Mouse (Mus musculus) G1E (cell line): ENCODE measurements around the gene Tjp1. TPM values are rescaled to one million over a fixed set of nuclear protein-coding genes. Genes with fewer than 3 reads are reported as not detected.

Experiments
- ATAC-seq: 2 replicates; pipeline ENCODE4 v1.8.0; 2016; ENCODE audit warnings: mild to moderate bottlenecking; ENCODE audit not compliant: insufficient number of reproducible peaks, poor library complexity, low FRiP score, severe bottlenecking; ENCODE audit errors: extremely low read depth
- DNase-seq: peaks from one replicate; pipeline ENCODE4 v3.0.0; 2012; ENCODE audit warnings: low spot score
- H3K27me3 ChIP-seq: 2 replicates; pipeline ENCODE4 v1.6.1; 2012; ENCODE audit warnings: mild to moderate bottlenecking, low read length, inconsistent platforms; ENCODE audit not compliant: insufficient read depth
- H3K36me3 ChIP-seq: replicated peaks from 2 replicates; pipeline ENCODE3; 2012; ENCODE audit warnings: mild to moderate bottlenecking, inconsistent platforms
- H3K4me1 ChIP-seq: 2 replicates; pipeline ENCODE4 v1.6.1; 2012; ENCODE audit warnings: low read depth, low read length, inconsistent platforms, mixed read lengths; ENCODE audit not compliant: insufficient read depth
- H3K4me3 ChIP-seq: 2 replicates; pipeline ENCODE4 v1.5.1; 2012; ENCODE audit warnings: low read depth, mild to moderate bottlenecking, inconsistent platforms, low read length, moderate library complexity, mixed read lengths
- H3K9me3 ChIP-seq: replicated peaks from 2 replicates; pipeline ENCODE4 v1.6.1; 2012; ENCODE audit warnings: inconsistent platforms
- CTCF ChIP-seq: IDR thresholded peaks from 2 replicates; pipeline ENCODE4 v1.5.1; 2012; ENCODE audit warnings: low read depth, low read length, inconsistent platforms, mixed read lengths
- GATA1 ChIP-seq: IDR thresholded peaks from 2 replicates; pipeline ENCODE4 v1.6.1; 2012; ENCODE audit warnings: borderline replicate concordance, low read length, inconsistent platforms, mixed read lengths
- GATA2 ChIP-seq: IDR thresholded peaks from 2 replicates; pipeline ENCODE4 v1.6.1; 2012; ENCODE audit warnings: low read depth, low read length, inconsistent platforms, borderline replicate concordance
- POLR2AphosphoS5 ChIP-seq: IDR thresholded peaks from 2 replicates; pipeline ENCODE4 v1.6.1; 2012; ENCODE audit warnings: low read depth, low read length, inconsistent platforms; ENCODE audit not compliant: insufficient replicate concordance
- TAL1 ChIP-seq: conservative IDR thresholded peaks from 2 replicates; pipeline ENCODE4 v1.6.1; 2012; ENCODE audit warnings: low read depth, low read length, inconsistent platforms, mixed read lengths
- polyA plus RNA-seq: library from polyadenylated mRNA; stranded (reverse); fragments of >175 nt; gene quantifications from 2 replicates; pipeline ENCODE4 v1.2.3, GENCODE M21; 2012
- total RNA-seq, 2 experiments: library from RNA; stranded (forward) in 1 of 2; stranded (reverse) in 1 of 2; fragments of 200-1000 nt in 1 of 2; fragments of >200 nt in 1 of 2; fragmentation: Nextera tagmentation in 1 of 2; gene quantifications; 2 replicates each; pipeline ENCODE4 v1.2.3; 2014 to 2017

The Tjp1 gene
- total and polyA plus RNA-seq, 3 experiments, result 17.8 to 119 (median 95.0) TPM

DNA sequence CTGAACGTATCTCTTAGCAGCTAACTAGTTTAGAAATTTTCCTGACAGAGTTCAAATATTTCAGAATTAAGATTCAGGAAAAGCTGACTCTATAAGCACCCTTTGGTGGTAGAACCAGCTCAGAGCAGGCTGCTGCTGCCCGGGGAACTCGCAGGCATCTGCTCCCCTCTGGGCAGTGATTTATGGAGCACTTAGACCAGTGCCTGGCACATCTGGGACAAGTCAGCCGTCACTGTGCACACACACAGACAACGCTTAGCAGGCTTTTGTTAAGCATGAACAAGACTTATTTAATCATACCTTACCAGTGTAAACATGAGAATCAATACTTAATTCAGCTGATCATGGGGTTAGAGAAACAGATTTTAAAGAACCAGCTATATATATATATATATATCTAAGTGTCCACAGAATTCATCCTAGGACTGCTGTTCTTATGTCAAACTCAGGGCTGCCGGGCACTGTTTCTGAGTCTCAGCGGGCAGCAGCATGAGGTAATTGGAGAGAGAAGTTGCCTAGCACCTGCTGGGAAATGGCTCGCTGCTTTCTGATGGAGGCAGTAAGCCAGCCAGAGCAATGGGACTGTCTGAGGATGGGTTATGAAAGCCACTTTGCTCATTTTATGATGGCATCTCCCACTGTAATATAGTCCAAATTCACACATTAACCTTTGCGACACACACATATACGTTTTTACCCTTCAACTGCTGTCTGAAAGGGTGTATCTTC, 14.0 kb downstream of the Tjp1 start:
- Histone ChIP-seq H3K9me3 (no peaks in the 10 kb centered on the region), H3K36me3 (no peaks in the 10 kb centered on the region), H3K27me3 (peaks cover 25% of the 10 kb centered on the region), H3K4me1 (no peaks in the 10 kb centered on the region), H3K4me3 (no peak overlapping the region)
- ATAC-seq (no peak), DNase-seq (no peak)
- TF ChIP-seq TAL1 (no peak), GATA1 (no peak), GATA2 (no peak), POLR2AphosphoS5 (no peak), CTCF (no peak)

DNA sequence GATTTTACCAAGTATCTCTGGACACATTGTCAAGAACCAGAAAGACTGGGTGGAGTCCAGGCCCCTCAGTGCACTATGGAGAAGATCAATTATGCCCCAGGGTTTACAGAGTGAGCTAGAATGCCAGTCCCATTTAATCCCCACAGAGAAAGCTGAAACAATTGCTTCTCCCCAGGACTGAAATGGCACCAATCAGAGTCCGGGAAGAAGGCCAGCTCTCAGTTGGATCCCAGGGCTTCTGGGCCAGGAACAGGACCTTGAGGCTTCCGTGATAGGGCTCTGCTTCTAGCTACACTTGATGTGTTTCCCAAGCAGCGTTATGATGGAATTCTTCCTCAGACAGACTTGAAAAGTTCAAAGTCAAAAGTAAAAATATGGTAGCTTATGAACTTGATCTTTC, 18.2 kb downstream of the Tjp1 start:
- Histone ChIP-seq H3K36me3 (no peaks in the 10 kb centered on the region), H3K9me3 (no peaks in the 10 kb centered on the region), H3K4me3 (no peak overlapping the region), H3K4me1 (no peaks in the 10 kb centered on the region), H3K27me3 (peaks cover 30% of the 10 kb centered on the region)
- ATAC-seq, result no peak
- TF ChIP-seq POLR2AphosphoS5, result no peak
- no peak for TF ChIP-seq GATA1
- TF ChIP-seq CTCF, result no peak
- no peak for TF ChIP-seq GATA2
- no peak for TF ChIP-seq TAL1
- no peak for DNase-seq

- Histone ChIP-seq H3K9me3 (no peaks in the 10 kb centered on the region), H3K27me3 (peaks cover 22% of the 10 kb centered on the region), H3K36me3 (no peaks in the 10 kb centered on the region), H3K4me3 (no peak overlapping the region), H3K4me1 (no peaks in the 10 kb centered on the region)
- DNase-seq (no peak), ATAC-seq (no peak)
- TF ChIP-seq TAL1 (no peak), GATA1 (no peak), CTCF (no peak), POLR2AphosphoS5 (no peak), GATA2 (no peak)
These were observed 20.2 kb downstream of the Tjp1 start for GRCm38 (mm10) chr7:65507341-65507740.

- no peak overlapping the region for H3K4me3 ChIP-seq
- H3K9me3 ChIP-seq, result no peaks in the 10 kb centered on the region
- H3K4me1 ChIP-seq, result no peaks in the 10 kb centered on the region
- DNase-seq (no peak), ATAC-seq (no peak)
- peaks cover 4% of the 10 kb centered on the region for H3K27me3 ChIP-seq
- H3K36me3 ChIP-seq, result no peaks in the 10 kb centered on the region
- TF ChIP-seq GATA1 (no peak), TAL1 (no peak), GATA2 (no peak), CTCF (no peak), POLR2AphosphoS5 (no peak)
These were observed 24.9 kb downstream of the Tjp1 start for GRCm38 (mm10) chr7:65502486-65503322.

- no peaks in the 10 kb centered on the region for H3K9me3 ChIP-seq
- ATAC-seq, result no peak
- H3K36me3 ChIP-seq, result no peaks in the 10 kb centered on the region
- peaks cover 1% of the 10 kb centered on the region for H3K27me3 ChIP-seq
- TF ChIP-seq CTCF, result no peak
- no peak for TF ChIP-seq TAL1
- TF ChIP-seq GATA2, result no peak
- TF ChIP-seq POLR2AphosphoS5, result no peak
- TF ChIP-seq GATA1, result no peak
- no peak overlapping the region for H3K4me3 ChIP-seq
- no peaks in the 10 kb centered on the region for H3K4me1 ChIP-seq
- no peak for DNase-seq
These were observed 26.8 kb downstream of the Tjp1 start for GRCm38 (mm10) chr7:65500746-65501145.
